Comparison of ENCODE assay signal across 8 mouse cellular contexts in the genomic region with DNA sequence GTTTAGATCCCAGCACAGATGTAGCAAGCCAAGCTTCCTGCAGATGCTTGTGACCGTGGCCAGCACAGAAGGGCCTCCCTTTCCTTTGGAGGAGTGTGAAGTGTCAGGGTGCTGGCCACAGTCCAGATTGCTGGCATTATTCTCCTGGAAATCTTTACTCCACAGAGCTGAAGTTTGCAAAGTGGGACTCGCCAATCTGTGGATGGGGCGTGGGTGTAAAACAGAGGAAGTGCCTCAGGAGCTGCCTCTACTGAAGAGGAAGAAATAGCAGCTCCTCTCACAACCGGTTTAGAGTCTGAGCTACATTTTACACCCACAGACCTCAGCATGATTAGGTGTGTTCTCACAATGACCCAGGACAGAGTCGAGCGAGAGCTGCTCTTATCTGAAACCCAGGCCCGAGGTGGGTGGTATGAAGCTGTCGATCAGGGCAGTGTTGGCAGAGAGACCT.
DNase-seq lines count a peak whose midpoint lies in the region; ATAC-seq lines count a peak whose summit lies in the region.

No protein-coding gene starts in this region.

- no peak for ATAC-seq in heart, embryonic 15.5 days (replicated peaks; ENCODE audit: insufficient number of reproducible peaks, insufficient read depth, low FRiP score, low read depth)

- no peaks in the 10 kb centered on the region for H3K36me3 ChIP-seq in heart, embryonic 15.5 days
- no peaks in the 10 kb centered on the region for H3K36me3 ChIP-seq in heart, embryonic 10.5 days

- 0 out of 2 replicates have a peak overlapping the region, but pooled peaks have one; percentile 6 for H3K27ac ChIP-seq in heart, embryonic 15.5 days
- no peak overlapping the region for H3K27ac ChIP-seq in heart, embryonic 10.5 days

- no peaks in the 10 kb centered on the region for H3K9me3 ChIP-seq in heart, embryonic 15.5 days (replicated peaks)
- H3K9me3 ChIP-seq in heart, embryonic 10.5 days, result no peaks in the 10 kb centered on the region

- no peak for DNase-seq in heart, embryonic 10.5 days (ENCODE audit: low spot score)
- peak; percentile 8 for DNase-seq in 3T3-L1 (ENCODE audit: low read depth, low spot score)
- DNase-seq in frontal cortex, postnatal 36 days (ENCODE audit: low spot score in 2 of 2), result peak; percentile 84 to 91
- peak; percentile 80 to 96 for DNase-seq in left cerebral cortex, postnatal 25 days (ENCODE audit: low spot score in 2 of 2)
- DNase-seq in embryo, embryonic 11 days, result no peak
- DNase-seq in urinary bladder, postnatal 10 days (ENCODE audit: low spot score), result no peak
- DNase-seq in cerebellum, postnatal 36 days, result no peak

- intact Hi-C loops in left cerebral cortex, postnatal 25 days (cut with DNase I), result no loop called here

- H3K4me2 ChIP-seq in heart, embryonic 15.5 days, result no peak overlapping the region

- no peaks in the 10 kb centered on the region; the same call in 1 of the 2 replicates for H3K4me1 ChIP-seq in heart, embryonic 15.5 days (replicated peaks)
- peaks cover 9% of the 10 kb centered on the region; the same call in 1 of the 2 replicates for H3K4me1 ChIP-seq in heart, embryonic 10.5 days

- no peaks in the 10 kb centered on the region for H3K27me3 ChIP-seq in heart, embryonic 15.5 days
- no peaks in the 10 kb centered on the region for H3K27me3 ChIP-seq in heart, embryonic 10.5 days (ENCODE audit: insufficient read depth, poor library complexity, severe bottlenecking)

- 13% methylated on average over 8 of the region's 8 CpGs for WGBS in heart, embryonic 15.5 days
- WGBS in heart, embryonic 10.5 days, result 44% methylated on average over 8 of the region's 8 CpGs

- H3K4me3 ChIP-seq in heart, embryonic 15.5 days, result no peak overlapping the region
- H3K4me3 ChIP-seq in heart, embryonic 10.5 days, result no peak overlapping the region

- no peak overlapping the region for H3K9ac ChIP-seq in heart, embryonic 15.5 days

Comparison
In these comparisons a context has a peak if more than half of its experiments do, and no peak if none do; other contexts are left out.
1. DNase-seq: peak in 3T3-L1 (single experiment), frontal cortex, postnatal 36 days (2 of 2) and left cerebral cortex, postnatal 25 days (2 of 2); none in heart, embryonic 10.5 days (single experiment), embryo, embryonic 11 days (single experiment), urinary bladder, postnatal 10 days (single experiment) and cerebellum, postnatal 36 days (0 of 2).